Mouse (Mus musculus): Measurements from ENCODE around the gene Gmpr. TPM values are rescaled to one million over a fixed set of nuclear protein-coding genes. Genes with fewer than 3 reads are reported as not detected.

The Gmpr gene
- polyA plus RNA-seq, 1 experiment: 320 TPM

- no peaks in the 10 kb centered on the region for H3K27me3 ChIP-seq (ENCODE audit: control insufficient read depth)
- no peak overlapping the region for H3K4me3 ChIP-seq (replicated peaks)
- H3K36me3 ChIP-seq (ENCODE audit: control insufficient read depth): peaks cover 3% of the 10 kb centered on the region; the same call in 1 of the 2 replicates
- H3K9me3 ChIP-seq (ENCODE audit: control insufficient read depth, low read length): no peaks in the 10 kb centered on the region
- peaks cover 25% of the 10 kb centered on the region for H3K4me1 ChIP-seq (ENCODE audit: control insufficient read depth)
- TF ChIP-seq TAL1 (IDR thresholded peaks at IDR 0.05; ENCODE audit: low read length) (no peak), GATA1 (IDR thresholded peaks at IDR 0.05; ENCODE audit: low read length) (no peak)
These were observed 65.5 kb downstream of the Gmpr start for GRCm38 (mm10) chr13:45572768-45573167.

GRCm38 (mm10) chr13:45576185-45576584 lies 68.9 kb downstream of the Gmpr start:
- no peaks in the 10 kb centered on the region for H3K9me3 ChIP-seq (ENCODE audit: control insufficient read depth, low read length)
- no peaks in the 10 kb centered on the region for H3K27me3 ChIP-seq (ENCODE audit: control insufficient read depth)
- no peaks in the 10 kb centered on the region for H3K36me3 ChIP-seq (ENCODE audit: control insufficient read depth)
- TF ChIP-seq TAL1 (IDR thresholded peaks at IDR 0.05; ENCODE audit: low read length) (no peak), GATA1 (IDR thresholded peaks at IDR 0.05; ENCODE audit: low read length) (no peak)
- H3K4me3 ChIP-seq (replicated peaks): no peak overlapping the region
- peaks cover 13% of the 10 kb centered on the region for H3K4me1 ChIP-seq (ENCODE audit: control insufficient read depth)

GRCm38 (mm10) chr13:45577366-45577765 lies 70.1 kb downstream of the Gmpr start:
- Histone ChIP-seq H3K27me3 (ENCODE audit: control insufficient read depth) (no peaks in the 10 kb centered on the region), H3K9me3 (ENCODE audit: control insufficient read depth, low read length) (no peaks in the 10 kb centered on the region), H3K36me3 (ENCODE audit: control insufficient read depth) (no peaks in the 10 kb centered on the region), H3K4me3 (replicated peaks) (no peak overlapping the region), H3K4me1 (ENCODE audit: control insufficient read depth) (peaks cover 3% of the 10 kb centered on the region)
- no peak for TF ChIP-seq GATA1 (IDR thresholded peaks at IDR 0.05; ENCODE audit: low read length)
- no peak for TF ChIP-seq TAL1 (IDR thresholded peaks at IDR 0.05; ENCODE audit: low read length)

- Histone ChIP-seq H3K4me1 (ENCODE audit: control insufficient read depth) (no peaks in the 10 kb centered on the region), H3K4me3 (replicated peaks) (no peak overlapping the region), H3K9me3 (ENCODE audit: control insufficient read depth, low read length) (no peaks in the 10 kb centered on the region), H3K36me3 (ENCODE audit: control insufficient read depth) (no peaks in the 10 kb centered on the region), H3K27me3 (ENCODE audit: control insufficient read depth) (no peaks in the 10 kb centered on the region)
- TF ChIP-seq TAL1 (IDR thresholded peaks at IDR 0.05; ENCODE audit: low read length) (no peak), GATA1 (IDR thresholded peaks at IDR 0.05; ENCODE audit: low read length) (no peak)
These were observed 70.5 kb downstream of the Gmpr start for GRCm38 (mm10) chr13:45577784-45578183.

- Histone ChIP-seq H3K4me1 (ENCODE audit: control insufficient read depth) (no peaks in the 10 kb centered on the region), H3K9me3 (ENCODE audit: control insufficient read depth, low read length) (peaks cover 3% of the 10 kb centered on the region; the same call in 1 of the 2 replicates), H3K36me3 (ENCODE audit: control insufficient read depth) (no peaks in the 10 kb centered on the region), H3K4me3 (replicated peaks) (no peak overlapping the region), H3K27me3 (ENCODE audit: control insufficient read depth) (no peaks in the 10 kb centered on the region)
- TF ChIP-seq GATA1 (IDR thresholded peaks at IDR 0.05; ENCODE audit: low read length): no peak
- TF ChIP-seq TAL1 (IDR thresholded peaks at IDR 0.05; ENCODE audit: low read length): no peak
These were observed 72.5 kb downstream of the Gmpr start for GRCm38 (mm10) chr13:45579751-45580150.

- TF ChIP-seq GATA1 (IDR thresholded peaks at IDR 0.05; ENCODE audit: low read length): no peak
- TF ChIP-seq TAL1 (IDR thresholded peaks at IDR 0.05; ENCODE audit: low read length): no peak
- no peak overlapping the region for H3K4me3 ChIP-seq (replicated peaks)
- H3K9me3 ChIP-seq (ENCODE audit: control insufficient read depth, low read length): peaks cover 3% of the 10 kb centered on the region; the same call in 1 of the 2 replicates
- no peaks in the 10 kb centered on the region for H3K4me1 ChIP-seq (ENCODE audit: control insufficient read depth)
- no peaks in the 10 kb centered on the region for H3K36me3 ChIP-seq (ENCODE audit: control insufficient read depth)
- H3K27me3 ChIP-seq (ENCODE audit: control insufficient read depth): no peaks in the 10 kb centered on the region
These were observed 75.0 kb downstream of the Gmpr start for GRCm38 (mm10) chr13:45582294-45582693.

GRCm38 (mm10) chr13:45583061-45583460 lies 75.8 kb downstream of the Gmpr start:
- TF ChIP-seq TAL1 (IDR thresholded peaks at IDR 0.05; ENCODE audit: low read length): no peak
- no peak for TF ChIP-seq GATA1 (IDR thresholded peaks at IDR 0.05; ENCODE audit: low read length)
- no peaks in the 10 kb centered on the region for H3K36me3 ChIP-seq (ENCODE audit: control insufficient read depth)
- no peak overlapping the region for H3K4me3 ChIP-seq (replicated peaks)
- no peaks in the 10 kb centered on the region for H3K4me1 ChIP-seq (ENCODE audit: control insufficient read depth)
- H3K27me3 ChIP-seq (ENCODE audit: control insufficient read depth): no peaks in the 10 kb centered on the region
- H3K9me3 ChIP-seq (ENCODE audit: control insufficient read depth, low read length): peaks cover 3% of the 10 kb centered on the region; the same call in 1 of the 2 replicates

GRCm38 (mm10) chr13:45590898-45591297 lies 83.7 kb downstream of the Gmpr start:
- no peak for TF ChIP-seq TAL1 (IDR thresholded peaks at IDR 0.05; ENCODE audit: low read length)
- no peak for TF ChIP-seq GATA1 (IDR thresholded peaks at IDR 0.05; ENCODE audit: low read length)
- Histone ChIP-seq H3K9me3 (ENCODE audit: control insufficient read depth, low read length) (no peaks in the 10 kb centered on the region), H3K4me3 (replicated peaks) (no peak overlapping the region), H3K36me3 (ENCODE audit: control insufficient read depth) (no peaks in the 10 kb centered on the region), H3K4me1 (ENCODE audit: control insufficient read depth) (no peaks in the 10 kb centered on the region), H3K27me3 (ENCODE audit: control insufficient read depth) (no peaks in the 10 kb centered on the region)

GRCm38 (mm10) chr13:45593914-45594313 lies 86.7 kb downstream of the Gmpr start:
- no peak overlapping the region for H3K4me3 ChIP-seq (replicated peaks)
- TF ChIP-seq GATA1 (IDR thresholded peaks at IDR 0.05; ENCODE audit: low read length) (no peak), TAL1 (IDR thresholded peaks at IDR 0.05; ENCODE audit: low read length) (no peak)
- H3K36me3 ChIP-seq (ENCODE audit: control insufficient read depth): no peaks in the 10 kb centered on the region
- no peaks in the 10 kb centered on the region for H3K9me3 ChIP-seq (ENCODE audit: control insufficient read depth, low read length)
- no peaks in the 10 kb centered on the region for H3K4me1 ChIP-seq (ENCODE audit: control insufficient read depth)
- no peaks in the 10 kb centered on the region for H3K27me3 ChIP-seq (ENCODE audit: control insufficient read depth)

- Histone ChIP-seq H3K36me3 (ENCODE audit: control insufficient read depth) (no peaks in the 10 kb centered on the region), H3K4me1 (ENCODE audit: control insufficient read depth) (no peaks in the 10 kb centered on the region), H3K27me3 (ENCODE audit: control insufficient read depth) (no peaks in the 10 kb centered on the region), H3K9me3 (ENCODE audit: control insufficient read depth, low read length) (no peaks in the 10 kb centered on the region), H3K4me3 (replicated peaks) (no peak overlapping the region)
- no peak for TF ChIP-seq TAL1 (IDR thresholded peaks at IDR 0.05; ENCODE audit: low read length)
- no peak for TF ChIP-seq GATA1 (IDR thresholded peaks at IDR 0.05; ENCODE audit: low read length)
These were observed 88.2 kb downstream of the Gmpr start for GRCm38 (mm10) chr13:45595416-45595815.

All from erythroblast, embryonic 14.5 days (primary cell).